Mouse (Mus musculus): ENCODE results near the gene Adk. TPM values are rescaled to one million over a fixed set of nuclear protein-coding genes. Genes with fewer than 3 reads are reported as not detected.

Adk gene
- total and polyA plus RNA-seq, 3 experiments, result 104 to 253 (median 212) TPM

DNA sequence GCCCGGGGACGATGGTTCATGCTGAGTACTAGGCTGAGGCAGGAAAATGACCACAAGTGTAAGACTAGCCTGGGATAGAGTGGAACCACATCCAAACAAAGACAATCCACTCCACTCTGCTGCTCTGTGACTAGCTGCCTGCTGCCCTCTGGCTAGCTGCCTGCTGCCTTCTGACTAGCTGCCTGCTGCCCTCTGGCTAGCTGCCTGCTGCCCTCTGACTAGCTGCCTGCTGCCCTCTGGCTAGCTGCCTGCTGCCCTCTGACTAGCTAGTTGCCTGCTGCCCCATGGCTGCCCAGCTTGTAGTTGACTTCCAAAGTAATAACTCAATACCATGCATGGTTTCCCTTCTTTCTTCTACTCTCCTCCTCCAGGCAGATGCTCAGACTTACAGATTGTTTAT lies 424.8 kb downstream of the Adk start:
- intact Hi-C loops (cut with DNase I), result no loop called here
- no peak overlapping the region for H3K27ac ChIP-seq
- DNase-seq, result no peak
- no peaks in the 10 kb centered on the region for H3K36me3 ChIP-seq (ENCODE audit: control insufficient read depth, insufficient read depth, low read length)
- H3K27me3 ChIP-seq (ENCODE audit: control insufficient read depth, insufficient read depth, low read length), result no peaks in the 10 kb centered on the region
- no peaks in the 10 kb centered on the region for H3K79me2 ChIP-seq (replicated peaks; ENCODE audit: control insufficient read depth, insufficient read depth, low read length)
- TF ChIP-seq EP300 (IDR thresholded peaks at IDR 0.05; ENCODE audit: insufficient read depth, low read depth, low read length) (no peak), CTCF (IDR thresholded peaks at IDR 0.05) (no peak), POLR2A (IDR thresholded peaks at IDR 0.05; ENCODE audit: insufficient read depth, low read depth, low read length) (no peak)
- H3K9ac ChIP-seq (ENCODE audit: low read depth, low read length), result no peak overlapping the region
- 79% methylated on average over 2 of the region's 2 CpGs for WGBS
- no peak overlapping the region for H3K4me3 ChIP-seq
- no peaks in the 10 kb centered on the region for H3K4me1 ChIP-seq (ENCODE audit: control insufficient read depth, insufficient read depth, low read length)

DNA sequence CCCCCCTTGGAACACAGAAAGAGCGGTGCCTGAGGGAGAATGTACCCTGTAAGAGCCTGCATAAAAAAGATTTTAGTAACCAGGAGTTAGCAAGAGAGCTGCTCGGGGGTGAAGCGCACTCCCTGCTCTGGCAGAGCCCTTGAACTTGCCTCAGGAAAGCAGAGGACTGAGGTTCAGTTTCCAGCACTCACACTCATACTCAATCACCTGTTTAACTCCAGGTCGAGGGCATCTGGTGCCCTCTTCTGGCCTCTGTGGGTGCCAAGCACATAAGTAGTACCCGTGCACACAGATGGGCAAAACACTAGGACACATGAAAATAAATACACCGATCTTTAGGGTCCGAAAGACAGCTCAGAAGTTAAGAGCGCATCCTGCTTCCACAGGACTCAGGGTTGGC lies 427.2 kb downstream of the Adk start:
- no peak for DNase-seq
- H3K79me2 ChIP-seq (replicated peaks; ENCODE audit: control insufficient read depth, insufficient read depth, low read length), result no peaks in the 10 kb centered on the region
- TF ChIP-seq POLR2A (IDR thresholded peaks at IDR 0.05; ENCODE audit: insufficient read depth, low read depth, low read length), result no peak
- no peak overlapping the region for H3K4me3 ChIP-seq
- 95% methylated on average over 8 of the region's 8 CpGs for WGBS
- H3K4me1 ChIP-seq (ENCODE audit: control insufficient read depth, insufficient read depth, low read length), result no peaks in the 10 kb centered on the region
- H3K27ac ChIP-seq, result no peak overlapping the region
- H3K27me3 ChIP-seq (ENCODE audit: control insufficient read depth, insufficient read depth, low read length), result no peaks in the 10 kb centered on the region
- intact Hi-C loops (cut with DNase I), result no loop called here
- H3K9ac ChIP-seq (ENCODE audit: low read depth, low read length), result no peak overlapping the region
- H3K36me3 ChIP-seq (ENCODE audit: control insufficient read depth, insufficient read depth, low read length), result no peaks in the 10 kb centered on the region

DNA sequence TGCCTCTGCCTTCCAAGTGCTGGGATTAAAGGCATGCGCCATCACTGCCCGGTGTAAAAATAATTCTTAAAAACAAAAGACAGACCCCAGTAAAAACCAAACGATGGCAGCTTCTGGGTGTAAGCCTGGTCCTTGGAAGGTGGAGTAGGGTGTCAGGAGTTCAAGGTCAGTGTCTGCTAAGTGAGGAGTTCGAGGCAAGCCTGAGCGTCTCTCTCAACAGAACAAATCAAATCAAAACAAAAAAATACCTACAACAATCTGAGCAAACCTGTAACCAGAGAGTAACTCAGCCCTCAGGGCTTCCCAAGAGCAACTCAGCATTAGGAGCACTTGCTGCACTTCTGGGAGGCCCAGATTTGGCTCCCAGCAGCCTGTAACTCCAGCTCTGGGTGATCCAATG lies 427.8 kb downstream of the Adk start:
- Histone ChIP-seq H3K4me1 (ENCODE audit: control insufficient read depth, insufficient read depth, low read length) (no peaks in the 10 kb centered on the region), H3K36me3 (ENCODE audit: control insufficient read depth, insufficient read depth, low read length) (no peaks in the 10 kb centered on the region), H3K27ac (no peak overlapping the region), H3K27me3 (ENCODE audit: control insufficient read depth, insufficient read depth, low read length) (no peaks in the 10 kb centered on the region), H3K79me2 (replicated peaks; ENCODE audit: control insufficient read depth, insufficient read depth, low read length) (no peaks in the 10 kb centered on the region), H3K9ac (ENCODE audit: low read depth, low read length) (no peak overlapping the region), H3K4me3 (no peak overlapping the region)
- no peak for DNase-seq
- WGBS, result 90% methylated on average over 5 of the region's 5 CpGs
- TF ChIP-seq POLR2A (IDR thresholded peaks at IDR 0.05; ENCODE audit: insufficient read depth, low read depth, low read length), result no peak
- no peak for TF ChIP-seq CTCF (IDR thresholded peaks at IDR 0.05)
- TF ChIP-seq EP300 (IDR thresholded peaks at IDR 0.05; ENCODE audit: insufficient read depth, low read depth, low read length), result no peak
- intact Hi-C loops (cut with DNase I), result no loop called here

DNA sequence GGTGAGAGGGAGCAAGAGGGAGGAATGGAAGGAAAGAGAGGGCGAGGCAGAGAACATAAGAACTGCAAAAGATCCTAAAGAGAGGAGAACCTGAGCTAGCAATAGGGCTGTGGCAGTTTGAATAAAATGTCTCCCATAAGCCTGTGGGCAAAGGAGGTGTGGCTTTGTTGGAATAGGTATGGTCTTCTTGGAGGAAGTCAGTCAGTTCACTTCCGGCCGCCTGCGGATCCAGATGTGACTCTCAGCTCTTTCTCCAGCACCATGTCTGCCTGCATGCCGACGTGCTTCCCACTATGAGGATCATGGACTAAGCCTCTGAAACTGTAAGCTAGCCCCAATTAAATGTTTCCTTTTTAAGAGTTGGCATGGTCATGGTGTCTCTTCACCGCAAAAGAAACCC lies 428.9 kb downstream of the Adk start, which contains the start of gene Kat6b:
Gene Kat6b (plus strand): TSS at position 204 of the 400 bp plus-strand sequence.
- TF ChIP-seq POLR2A (IDR thresholded peaks at IDR 0.05; ENCODE audit: insufficient read depth, low read depth, low read length) (no peak), CTCF (IDR thresholded peaks at IDR 0.05) (no peak), EP300 (IDR thresholded peaks at IDR 0.05; ENCODE audit: insufficient read depth, low read depth, low read length) (no peak)
- H3K27ac ChIP-seq, result no peak within 1 kb of the TSS
- H3K79me2 ChIP-seq (replicated peaks; ENCODE audit: control insufficient read depth, insufficient read depth, low read length), result no peaks in the 10 kb centered on the region
- no peak for DNase-seq
- intact Hi-C loops (cut with DNase I), result no loop called here
- 91% methylated on average over 7 of the region's 7 CpGs for whole genome bisulfite sequencing
- H3K27me3 ChIP-seq (ENCODE audit: control insufficient read depth, insufficient read depth, low read length), result no peaks in the 10 kb centered on the region
- H3K36me3 ChIP-seq (ENCODE audit: control insufficient read depth, insufficient read depth, low read length), result no peaks in the 10 kb centered on the region
- no peak within 1 kb of the TSS for H3K4me3 ChIP-seq
- H3K4me1 ChIP-seq (ENCODE audit: control insufficient read depth, insufficient read depth, low read length), result no peaks in the 10 kb centered on the region
- no peak within 1 kb of the TSS for H3K9ac ChIP-seq (ENCODE audit: low read depth, low read length)

DNA sequence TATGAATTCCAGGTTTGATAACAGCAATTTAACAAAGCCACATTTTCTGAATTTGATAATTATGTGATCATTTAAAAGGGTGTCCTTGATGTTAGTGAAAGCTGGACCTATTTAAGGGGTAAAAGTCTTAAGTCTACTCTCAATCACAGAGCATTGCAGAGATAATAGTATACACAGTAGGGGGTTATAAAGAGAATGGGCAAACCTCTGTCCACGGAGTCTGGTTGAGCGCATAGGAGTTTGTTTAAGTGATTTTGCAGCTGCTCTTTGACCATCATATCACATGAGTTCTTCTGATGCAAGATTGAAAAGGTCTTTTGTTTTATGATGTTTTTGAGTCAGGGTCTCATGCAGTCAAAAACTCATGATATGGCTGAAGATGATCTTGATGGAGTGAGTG lies 431.8 kb downstream of the Adk start:
- no peaks in the 10 kb centered on the region for H3K4me1 ChIP-seq (ENCODE audit: control insufficient read depth, insufficient read depth, low read length)
- H3K27ac ChIP-seq, result no peak overlapping the region
- H3K27me3 ChIP-seq (ENCODE audit: control insufficient read depth, insufficient read depth, low read length), result no peaks in the 10 kb centered on the region
- H3K36me3 ChIP-seq (ENCODE audit: control insufficient read depth, insufficient read depth, low read length), result no peaks in the 10 kb centered on the region
- H3K4me3 ChIP-seq, result no peak overlapping the region
- intact Hi-C loops (cut with DNase I), result no loop called here
- no peaks in the 10 kb centered on the region for H3K79me2 ChIP-seq (replicated peaks; ENCODE audit: control insufficient read depth, insufficient read depth, low read length)
- WGBS, result 90% methylated on average over 2 of the region's 2 CpGs
- no peak overlapping the region for H3K9ac ChIP-seq (ENCODE audit: low read depth, low read length)
- TF ChIP-seq CTCF (IDR thresholded peaks at IDR 0.05) (no peak), POLR2A (IDR thresholded peaks at IDR 0.05; ENCODE audit: insufficient read depth, low read depth, low read length) (no peak), EP300 (IDR thresholded peaks at IDR 0.05; ENCODE audit: insufficient read depth, low read depth, low read length) (no peak)
- no peak for DNase-seq

GRCm38 (mm10) chr14:21484693-21485092 lies 432.3 kb downstream of the Adk start:
- no peak overlapping the region for H3K4me3 ChIP-seq
- H3K79me2 ChIP-seq (replicated peaks; ENCODE audit: control insufficient read depth, insufficient read depth, low read length), result no peaks in the 10 kb centered on the region
- no peaks in the 10 kb centered on the region for H3K4me1 ChIP-seq (ENCODE audit: control insufficient read depth, insufficient read depth, low read length)
- intact Hi-C loops (cut with DNase I), result no loop called here
- no peaks in the 10 kb centered on the region for H3K27me3 ChIP-seq (ENCODE audit: control insufficient read depth, insufficient read depth, low read length)
- DNase-seq, result no peak
- H3K27ac ChIP-seq, result no peak overlapping the region
- 86% methylated on average over 10 of the region's 10 CpGs for whole genome bisulfite sequencing
- no peaks in the 10 kb centered on the region for H3K36me3 ChIP-seq (ENCODE audit: control insufficient read depth, insufficient read depth, low read length)
- TF ChIP-seq POLR2A (IDR thresholded peaks at IDR 0.05; ENCODE audit: insufficient read depth, low read depth, low read length), result no peak
- no peak for TF ChIP-seq EP300 (IDR thresholded peaks at IDR 0.05; ENCODE audit: insufficient read depth, low read depth, low read length)
- TF ChIP-seq CTCF (IDR thresholded peaks at IDR 0.05), result no peak
- H3K9ac ChIP-seq (ENCODE audit: low read depth, low read length), result no peak overlapping the region

Measured in heart, adult 2 months (tissue).